Mouse (Mus musculus) adrenal gland (tissue): ENCODE data around the gene Sectm1a.
"Not testable (repeated sequence)": the region's sequence is repeated elsewhere in the genome, so short reads cannot be mapped to it uniquely, and the experiment has no call there.

Experiments
- intact Hi-C: fragments of 180-260 bp; cut with DNase I; formaldehyde crosslinking; loops from one replicate; pipeline ENCODE4 v1.15.1; 2025
- long read RNA-seq, 2 experiments: library from polyadenylated mRNA; unstranded; transcript quantifications; one replicate each; pipeline ENCODE4 v2.0.0; 2020; ENCODE audit warnings: borderline replicate concordance in 1 of 2; ENCODE audit not compliant: insufficient replicate concordance in 1 of 2

Gene Sectm1a
- long read RNA-seq, experiment 1 = 0 reads
- long read RNA-seq, experiment 2 = 0 reads

GRCm38 (mm10) chr11:121081120-121081519 is at the start of gene Sectm1a:
Gene Sectm1a (minus strand): TSS chr11:121081220.
- intact Hi-C loops = no loop called here

DNA sequence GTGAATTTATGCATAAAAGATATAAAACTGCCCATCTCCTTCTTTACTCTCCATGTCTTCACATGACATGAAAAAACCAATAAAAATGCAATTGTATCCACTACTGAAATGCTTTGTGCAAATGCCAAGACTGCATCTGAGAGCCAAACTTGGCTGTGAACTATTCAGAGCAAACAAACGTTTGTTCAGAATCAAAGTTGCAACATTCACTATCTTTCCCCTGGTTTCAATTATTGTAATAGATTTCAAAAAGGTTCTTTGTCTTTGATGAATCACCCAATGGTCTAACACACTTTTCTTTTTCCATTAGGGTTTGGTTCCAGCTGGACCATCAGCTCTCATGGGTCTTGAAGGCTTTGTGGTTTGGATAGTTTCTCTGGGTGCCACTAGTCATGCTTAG is 48.6 kb upstream of the Sectm1a start:
- intact Hi-C loops = loop anchor here (5.0 kb wide), 2 partner anchors 62 to 112 kb away; no protein-coding TSS in a partner anchor

DNA sequence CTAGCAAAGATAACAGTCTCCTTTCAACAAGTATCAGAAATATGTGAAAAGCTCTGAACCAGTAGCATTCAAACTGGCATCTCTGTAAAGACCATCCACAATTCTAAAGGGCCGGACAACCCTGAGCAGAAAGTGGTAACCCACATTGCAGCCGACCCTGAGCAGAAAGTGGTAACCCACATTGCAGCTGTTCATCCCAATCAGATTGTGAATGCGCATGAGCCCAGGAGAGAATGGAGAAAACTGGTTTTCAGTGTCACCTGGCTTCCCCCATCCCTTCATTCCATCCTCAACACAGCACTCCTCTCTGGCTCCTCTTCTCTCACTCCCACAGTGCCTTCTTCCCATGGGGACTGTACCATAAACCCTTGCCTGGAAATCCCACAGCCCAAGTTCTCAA is 46.4 kb upstream of the Sectm1a start:
- intact Hi-C loops = loop anchor here (5.0 kb wide), 2 partner anchors 60 to 110 kb away; no protein-coding TSS in a partner anchor

DNA sequence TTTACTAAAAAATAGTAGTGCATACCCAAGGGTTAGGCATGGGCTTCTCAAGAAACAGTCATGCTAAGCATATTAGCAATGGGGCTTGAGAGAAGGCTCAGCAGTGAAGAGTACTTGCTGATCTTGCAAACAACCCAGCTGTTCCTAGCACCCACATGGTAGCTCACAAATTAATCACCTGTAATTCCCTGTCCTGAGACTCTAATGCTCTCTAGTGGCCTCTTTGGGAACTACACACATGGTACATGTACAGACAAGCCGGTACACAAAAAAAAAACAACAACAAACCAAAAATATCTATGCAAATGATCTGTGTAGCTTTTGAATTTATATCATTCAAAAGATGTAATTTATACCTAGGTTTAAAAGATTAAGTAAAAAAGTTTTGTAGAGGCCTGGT is 45.4 kb upstream of the Sectm1a start:
- intact Hi-C loops = loop anchor here (5.0 kb wide), 2 partner anchors 59 to 109 kb away; no protein-coding TSS in a partner anchor

DNA sequence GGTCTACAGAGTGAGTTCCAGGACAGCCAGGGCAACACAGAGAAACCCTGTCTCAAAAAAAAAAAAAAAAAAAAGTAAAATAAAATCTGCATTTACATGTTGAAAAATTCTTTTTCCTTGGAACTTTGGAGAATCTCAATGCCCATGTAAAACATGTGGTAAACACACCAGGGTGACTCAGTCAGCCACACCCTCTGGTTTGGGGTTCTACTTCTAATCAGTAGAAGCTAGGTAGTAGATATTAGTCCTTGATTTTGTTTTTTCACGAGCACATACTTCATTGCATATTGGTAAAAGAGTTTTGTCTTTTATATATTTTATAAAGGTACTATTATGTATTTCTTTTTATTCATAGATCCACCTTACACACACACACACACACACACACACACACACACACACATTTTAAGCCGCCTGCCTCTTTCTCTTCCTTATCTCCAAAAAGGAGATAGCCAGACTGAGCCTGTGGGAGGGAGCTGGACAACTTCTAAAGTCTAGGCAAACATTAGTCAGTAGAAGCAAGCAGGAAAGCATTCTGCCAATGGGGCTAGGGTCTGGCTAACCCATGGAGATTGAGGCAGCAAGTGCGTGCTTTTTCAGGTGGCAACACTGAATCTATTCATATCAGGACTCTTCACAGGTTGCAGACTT is 44.6 kb upstream of the Sectm1a start:
- intact Hi-C loops = loop anchor here (5.0 kb wide), 2 partner anchors 58 to 108 kb away; no protein-coding TSS in a partner anchor

DNA sequence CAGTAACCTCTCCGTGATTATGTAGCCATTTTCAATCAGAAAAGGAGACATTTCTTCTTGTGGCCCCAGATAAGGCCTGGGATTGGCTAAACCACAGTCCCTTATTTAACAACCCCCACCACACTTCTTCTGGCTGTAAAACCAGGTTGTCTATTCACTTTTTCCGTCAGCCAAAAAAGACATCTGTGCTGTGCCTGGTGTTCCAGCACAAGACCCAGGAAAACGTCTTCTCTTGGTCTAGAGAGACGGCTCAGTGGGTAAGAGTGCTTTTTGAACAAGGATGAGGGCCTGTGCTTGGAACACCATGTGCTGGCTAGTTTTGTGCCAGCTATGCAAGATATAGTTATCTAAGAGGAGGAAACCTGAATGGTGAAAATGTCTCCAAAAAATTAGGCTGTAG is 42.4 kb upstream of the Sectm1a start:
- intact Hi-C loops = no loop called here

- intact Hi-C loops = no loop called here
Measured at GRCm38 (mm10) chr11:121122024-121122670, 41.1 kb upstream of the Sectm1a start.

GRCm38 (mm10) chr11:121121151-121121550 is 40.1 kb upstream of the Sectm1a start:
- intact Hi-C loops = no loop called here

GRCm38 (mm10) chr11:121118577-121118976 is 37.6 kb upstream of the Sectm1a start, which contains the start of gene Tex19.2:
Gene Tex19.2 (minus strand): TSS chr11:121118677.
- intact Hi-C loops = no loop called here

DNA sequence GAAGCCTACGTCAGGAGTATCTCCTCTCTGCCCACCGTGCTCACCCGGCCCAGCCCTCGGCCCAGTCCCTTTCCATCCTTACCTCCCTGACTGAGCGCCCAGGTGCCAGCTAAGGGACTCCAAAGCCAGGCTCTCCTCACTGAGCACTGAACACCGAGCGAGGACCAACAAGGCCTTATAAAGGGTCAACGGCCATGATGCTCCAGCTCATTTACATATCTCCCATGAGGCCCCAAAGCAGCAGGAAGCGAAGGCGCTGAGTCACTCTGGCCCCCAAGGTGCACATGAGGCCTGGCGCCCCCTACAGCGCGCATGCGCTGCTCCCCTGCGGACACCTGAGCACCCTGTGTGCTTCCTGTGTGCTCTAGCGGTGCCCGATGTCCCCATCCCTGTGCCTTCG is 37.1 kb upstream of the Sectm1a start:
- intact Hi-C loops = no loop called here

- intact Hi-C loops = no loop called here
Measured at GRCm38 (mm10) chr11:121112091-121112775, 31.2 kb upstream of the Sectm1a start.

DNA sequence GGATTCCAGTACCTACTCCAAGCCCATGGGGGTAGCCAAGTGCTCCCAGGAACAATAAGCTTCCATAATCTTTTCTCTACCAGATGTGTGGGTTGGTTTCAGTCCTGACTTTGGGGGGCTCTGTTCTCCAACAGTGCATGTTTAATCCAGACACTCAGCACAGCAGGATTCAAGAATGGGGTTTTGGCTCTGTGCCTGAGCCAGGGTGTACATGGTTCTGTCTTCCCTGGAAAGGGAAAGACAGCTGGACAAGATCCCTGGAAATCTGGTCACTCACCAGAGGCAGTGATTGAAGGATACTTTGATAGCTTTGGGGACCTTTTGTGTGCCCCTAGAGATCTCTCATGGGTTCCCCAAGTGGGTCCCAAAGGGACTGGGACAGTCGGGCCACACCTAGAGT is 30.6 kb upstream of the Sectm1a start:
- intact Hi-C loops = no loop called here

- intact Hi-C loops = no loop called here
Measured at GRCm38 (mm10) chr11:121111051-121111450, 30.0 kb upstream of the Sectm1a start.

DNA sequence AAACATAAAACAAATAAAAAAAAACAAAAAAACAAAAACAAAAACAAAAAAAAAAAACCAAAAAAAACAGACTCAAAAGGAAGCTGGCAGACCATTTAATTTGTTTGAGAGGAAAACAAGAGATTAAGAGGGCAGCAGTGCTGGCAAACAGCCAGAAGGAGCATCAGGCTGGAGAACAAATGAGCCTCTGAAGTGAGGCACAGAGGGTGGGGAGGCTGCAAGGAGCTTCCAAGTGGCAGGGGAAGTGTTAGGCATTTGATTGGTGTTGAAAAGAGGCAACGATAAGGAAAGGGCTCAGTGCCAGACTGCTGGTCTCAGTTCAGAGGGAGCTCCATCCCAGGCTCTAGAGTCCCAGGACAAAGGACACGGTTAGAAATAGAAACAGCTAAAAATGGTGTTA is 29.0 kb upstream of the Sectm1a start:
- intact Hi-C loops = no loop called here

- intact Hi-C loops = no loop called here
Measured at GRCm38 (mm10) chr11:121108061-121108460, 27.0 kb upstream of the Sectm1a start.

- intact Hi-C loops = not testable (repeated sequence)
Measured at GRCm38 (mm10) chr11:121107242-121107641, 26.2 kb upstream of the Sectm1a start.

- intact Hi-C loops = no loop called here
Measured at GRCm38 (mm10) chr11:121101124-121101805, 20.2 kb upstream of the Sectm1a start.

- intact Hi-C loops = no loop called here
Measured at GRCm38 (mm10) chr11:121100692-121101091, 19.7 kb upstream of the Sectm1a start.

DNA sequence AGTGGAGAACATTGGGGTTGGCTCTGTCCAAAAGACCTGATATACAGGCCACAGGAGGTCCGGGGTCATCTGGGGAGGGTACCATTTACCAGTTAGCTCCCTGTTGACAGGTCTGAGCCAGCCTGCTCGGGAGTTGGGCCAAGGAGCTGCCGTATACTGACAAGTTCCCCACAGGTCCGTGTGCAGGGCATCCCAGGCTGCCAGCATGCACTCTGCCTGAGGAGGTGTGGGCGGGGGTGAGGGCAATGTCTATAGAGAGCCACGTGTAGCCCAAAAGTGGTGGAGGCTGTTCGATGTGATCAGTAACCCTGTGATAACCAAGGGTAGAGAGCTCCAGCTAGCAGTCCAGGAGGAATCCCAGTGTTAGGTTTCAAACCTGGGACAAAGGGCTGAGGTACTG is 18.7 kb upstream of the Sectm1a start:
- intact Hi-C loops = no loop called here

DNA sequence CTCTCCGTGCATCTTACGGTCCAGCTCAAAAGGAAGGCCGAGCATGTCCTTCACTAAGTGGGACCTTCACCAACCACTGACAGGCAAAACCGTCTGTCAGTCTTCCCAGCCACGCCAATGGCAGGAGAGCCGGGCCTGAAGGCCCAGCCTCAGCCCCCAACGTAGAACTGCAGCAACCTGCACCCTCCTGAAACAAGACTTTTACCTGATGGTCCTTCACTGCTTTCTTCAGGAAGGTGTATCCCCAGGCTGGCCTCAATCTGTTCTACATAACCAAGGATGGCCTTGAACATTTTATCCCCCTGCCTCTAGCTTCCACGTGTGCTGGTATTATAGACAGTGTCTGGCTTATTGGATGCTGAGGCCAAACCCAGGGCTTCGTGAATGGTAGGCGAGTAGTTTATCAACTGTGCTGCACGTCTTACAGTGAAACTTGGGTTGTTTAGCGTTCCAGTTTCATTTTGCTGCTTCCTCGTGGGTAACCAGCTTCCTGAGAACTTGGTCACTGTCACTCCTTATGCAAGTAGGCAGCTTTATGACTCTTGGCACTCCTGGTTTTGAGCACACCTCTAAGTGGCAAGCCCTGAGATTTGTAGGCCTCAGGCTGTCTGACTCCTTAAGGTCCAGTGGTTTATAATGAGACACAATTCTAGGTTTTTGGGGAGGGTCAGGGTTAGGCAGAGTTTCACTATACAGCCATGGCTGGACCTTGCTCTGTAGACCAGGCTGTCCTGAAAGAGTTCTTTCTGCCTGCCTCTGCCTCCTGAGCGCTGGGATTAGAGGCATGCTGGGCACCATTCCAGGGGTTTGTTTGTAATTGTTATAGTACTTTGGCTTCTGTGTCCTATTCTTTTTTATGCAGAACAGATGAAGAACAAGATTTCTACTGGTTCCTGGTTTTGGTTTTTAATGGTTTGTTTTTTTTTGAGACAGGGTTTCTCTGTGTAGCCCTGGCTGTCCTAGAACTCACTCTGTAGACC is 11.9 kb upstream of the Sectm1a start:
- intact Hi-C loops = no loop called here
